Mouse (Mus musculus) kidney, embryonic 14.5 days (tissue): ENCODE data around the gene Dzip1. TPM values are rescaled to one million over a fixed set of nuclear protein-coding genes. Genes with fewer than 3 reads are reported as not detected.

Experiments
- polyA plus RNA-seq: library from polyadenylated mRNA; unstranded; fragments of >200 nt; fragmentation: Nextera tagmentation; extraction: Ambion mirVana; gene quantifications from 2 replicates; pipeline ENCODE4 v1.2.1, GENCODE M21; 2014

Dzip1 gene
- polyA plus RNA-seq, 1 experiment from 2014 or later: 26.7 TPM

Other genes starting within 250 kb of the Dzip1 start
- gene Abcc4, start 219.2 kb downstream of the Dzip1 start, polyA plus RNA-seq: 5.4 and 12.2 TPM in 2 replicates
- gene Cldn10, start 137.6 kb downstream of the Dzip1 start, polyA plus RNA-seq: 7.3 and 12.2 TPM in 2 replicates
- gene Dnajc3, start 12.5 kb upstream of the Dzip1 start, polyA plus RNA-seq: 35.3 and 46.7 TPM in 2 replicates
- 12.5 and 18.1 TPM in 2 replicates for gene Uggt2, start 174.0 kb upstream of the Dzip1 start, polyA plus RNA-seq
- 0.19 and 0.45 TPM in 2 replicates for gene Hs6st3, start 212.9 kb upstream of the Dzip1 start, polyA plus RNA-seq